Mouse (Mus musculus): ENCODE data around the gene Idh2. TPM values are rescaled to one million over a fixed set of nuclear protein-coding genes. Genes with fewer than 3 reads are reported as not detected.
"Not testable (repeated sequence)": the region's sequence is repeated elsewhere in the genome, so short reads cannot be mapped to it uniquely, and the experiment has no call there.

Idh2 gene
- 11.7 and 45.8 TPM in 2 replicates for total RNA-seq (2015; ENCODE audit: low replicate concordance)
- 14.7 and 16.7 TPM in 2 replicates for total RNA-seq (2017; ENCODE audit: low replicate concordance)

DNA sequence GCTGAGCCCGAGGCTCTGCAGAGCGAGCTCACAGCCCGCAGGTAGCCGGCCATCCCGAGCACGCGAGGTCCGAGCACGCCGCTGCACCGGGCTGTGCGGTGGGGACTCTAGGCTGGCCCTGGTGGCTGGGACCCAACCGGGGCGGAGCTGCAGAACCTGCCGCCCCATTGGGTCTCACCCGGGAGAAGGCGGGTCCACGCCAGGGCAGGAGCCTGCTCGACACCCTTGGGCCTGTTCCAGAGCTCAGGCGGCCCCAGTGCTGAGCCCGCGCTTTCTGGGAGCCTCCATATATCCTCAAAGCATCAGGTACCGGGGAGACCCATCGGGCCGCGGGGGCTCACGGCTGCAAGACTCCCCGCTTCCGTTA lies at the start of gene Idh2:
Idh2 (minus strand) TSS at position 169 of the 367 bp plus-strand sequence.
- ATAC-seq (replicated peaks; ENCODE audit: low FRiP score, poor library complexity, severe bottlenecking) = peak; percentile 99

DNA sequence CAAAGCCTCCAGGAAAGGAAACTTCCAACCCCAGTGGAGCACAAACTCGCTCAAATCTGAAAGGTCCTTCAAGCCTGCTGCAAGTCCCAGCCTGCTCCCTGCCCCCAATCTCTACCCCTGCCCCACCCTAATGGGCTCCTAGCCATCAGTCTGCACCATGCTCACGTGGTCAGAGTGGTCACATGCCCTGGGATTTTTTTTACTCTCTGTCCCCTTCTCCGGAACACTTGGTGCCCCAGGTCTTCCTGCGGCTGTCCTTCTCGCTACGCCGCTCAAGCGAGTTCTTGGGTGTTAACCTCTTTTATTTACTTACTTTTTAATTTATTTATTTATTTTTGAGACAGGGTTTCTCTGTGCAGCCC lies 45.7 kb upstream of the Idh2 start:
- no peak for ATAC-seq (replicated peaks; ENCODE audit: low FRiP score, poor library complexity, severe bottlenecking)

DNA sequence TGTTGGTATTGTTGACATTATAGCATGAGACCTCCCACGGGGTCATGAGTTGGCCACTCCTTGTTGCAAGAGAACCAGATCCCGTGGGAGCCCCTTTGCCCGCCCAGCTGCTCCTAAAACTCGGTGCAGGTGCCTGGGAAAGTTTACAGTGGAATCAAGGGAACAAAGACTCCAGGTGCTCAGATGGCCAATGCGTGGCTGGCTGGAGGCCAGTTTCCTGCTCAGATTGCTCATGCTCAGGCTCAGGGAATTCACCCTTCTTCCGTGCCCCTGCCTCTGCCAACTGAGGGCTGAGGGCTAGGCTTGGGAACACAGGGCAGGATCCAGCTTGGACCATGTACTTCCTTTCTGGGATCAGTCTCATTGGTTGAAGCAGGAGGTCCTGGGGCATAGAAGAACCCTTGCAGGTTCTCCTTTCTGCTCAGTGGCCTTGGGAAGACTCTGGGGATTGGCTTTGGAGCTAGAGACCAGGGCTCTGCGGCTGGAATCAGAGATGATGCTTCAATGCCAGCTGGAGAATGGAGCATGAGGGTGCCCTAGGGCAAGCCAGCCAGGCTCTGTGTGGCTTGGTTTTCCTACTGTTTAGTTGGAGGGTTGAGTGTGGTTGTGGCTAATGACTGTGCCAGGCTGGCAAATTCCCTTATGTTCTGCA lies 45.2 kb upstream of the Idh2 start:
- ATAC-seq (replicated peaks; ENCODE audit: low FRiP score, poor library complexity, severe bottlenecking) = no peak

DNA sequence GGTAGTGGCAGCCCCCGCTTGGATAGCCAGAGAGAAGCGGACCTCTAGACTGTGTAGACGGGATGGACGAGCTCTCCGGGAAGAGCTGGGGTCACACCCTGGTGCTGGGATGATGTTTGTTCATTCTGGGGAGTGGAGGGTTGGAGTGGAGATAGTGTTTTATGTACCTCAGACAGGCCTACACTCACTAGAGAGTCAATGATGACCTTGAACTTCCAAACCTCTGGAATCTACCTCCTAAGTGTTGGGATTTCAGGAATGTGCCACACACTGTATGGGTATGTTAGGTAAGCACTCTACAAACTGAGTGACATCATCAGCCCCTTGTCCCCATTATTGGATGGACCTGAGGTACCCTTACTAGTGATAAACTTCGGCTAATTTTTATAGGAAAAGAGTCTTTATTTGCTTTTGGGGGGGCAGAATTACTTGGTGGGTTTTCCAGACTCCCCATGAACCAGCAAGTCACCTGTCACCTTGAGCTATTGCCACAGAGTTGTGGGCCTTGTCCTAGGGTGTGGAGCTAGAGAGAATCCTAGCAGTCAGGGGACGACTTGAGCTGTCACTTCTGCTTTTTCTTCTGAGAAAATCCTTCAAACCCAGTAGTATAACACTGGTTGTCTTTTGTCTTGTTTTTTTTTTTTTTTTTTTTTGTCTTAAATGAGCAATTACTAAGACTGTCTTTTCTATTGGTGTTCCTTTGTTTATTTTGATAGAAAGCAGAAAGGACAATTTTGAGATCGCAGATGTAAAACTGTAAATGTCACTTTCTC lies 43.5 kb upstream of the Idh2 start:
- no peak for ATAC-seq (replicated peaks; ENCODE audit: low FRiP score, poor library complexity, severe bottlenecking)

DNA sequence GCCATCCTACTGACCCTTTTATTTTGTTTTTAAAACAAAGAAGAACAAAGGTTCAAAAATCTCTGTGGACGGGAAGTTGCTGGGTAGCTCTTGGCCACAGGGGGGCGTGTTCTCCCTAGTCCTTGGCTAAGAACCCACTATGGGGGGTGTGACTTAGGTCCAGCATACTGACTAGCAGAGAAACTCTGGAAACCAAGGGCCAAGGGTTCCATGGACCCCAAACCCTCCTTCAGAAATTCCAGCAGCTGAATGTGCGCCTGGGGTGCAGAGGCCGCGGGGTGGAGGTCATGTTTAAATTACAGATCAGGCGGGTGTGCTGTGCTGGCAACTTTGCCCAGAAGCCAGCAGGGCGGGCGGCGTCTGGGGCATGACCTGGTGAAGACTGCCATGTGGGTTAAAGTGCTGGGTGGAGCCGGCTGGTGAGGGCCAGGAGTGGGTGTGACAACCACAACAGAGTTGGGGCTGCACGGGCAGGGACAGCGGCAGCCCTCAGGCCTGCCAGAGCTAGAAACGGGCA lies 41.6 kb upstream of the Idh2 start:
- ATAC-seq (replicated peaks; ENCODE audit: low FRiP score, poor library complexity, severe bottlenecking) = peak; percentile 99

DNA sequence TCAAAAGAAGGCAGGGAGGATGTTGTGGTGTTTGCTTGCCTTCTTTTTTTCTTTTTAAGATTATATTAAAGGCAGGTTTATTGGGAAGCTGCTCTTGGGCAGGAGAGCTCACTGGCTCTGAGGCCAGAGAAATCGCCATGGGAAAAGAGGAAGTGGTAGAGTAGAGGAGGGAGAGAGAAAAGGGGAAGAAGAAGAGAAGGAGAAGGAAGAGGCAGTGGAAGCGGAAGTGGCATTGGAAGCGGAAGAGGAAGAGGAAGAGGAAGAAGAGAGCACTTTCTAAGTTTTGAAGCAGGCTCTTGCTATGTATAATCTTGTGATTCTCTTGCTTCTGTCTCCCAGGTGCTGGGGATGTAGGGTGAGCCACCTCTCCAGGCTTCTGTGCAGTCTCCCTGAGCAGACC lies 39.5 kb upstream of the Idh2 start:
- no peak for ATAC-seq (replicated peaks; ENCODE audit: low FRiP score, poor library complexity, severe bottlenecking)

DNA sequence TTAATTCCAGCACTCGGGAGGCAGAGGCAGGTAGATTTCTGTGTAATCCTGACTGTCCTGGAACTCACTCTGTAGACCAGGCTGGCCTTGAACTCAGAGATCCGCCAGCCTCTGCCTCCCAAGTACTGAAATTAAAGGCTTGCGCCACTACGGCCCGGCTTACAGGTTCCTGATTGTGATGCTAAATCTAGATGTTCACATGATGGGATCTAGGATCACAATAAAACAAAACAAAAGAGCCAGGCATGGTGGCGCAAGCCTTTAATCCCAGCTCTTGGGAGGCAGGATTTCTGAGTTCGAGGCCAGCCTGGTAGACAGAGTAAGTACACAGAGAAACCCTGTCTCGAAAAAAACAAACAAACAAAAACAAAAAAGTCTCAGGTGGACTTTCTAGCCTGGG lies 37.6 kb upstream of the Idh2 start:
- no peak for ATAC-seq (replicated peaks; ENCODE audit: low FRiP score, poor library complexity, severe bottlenecking)

DNA sequence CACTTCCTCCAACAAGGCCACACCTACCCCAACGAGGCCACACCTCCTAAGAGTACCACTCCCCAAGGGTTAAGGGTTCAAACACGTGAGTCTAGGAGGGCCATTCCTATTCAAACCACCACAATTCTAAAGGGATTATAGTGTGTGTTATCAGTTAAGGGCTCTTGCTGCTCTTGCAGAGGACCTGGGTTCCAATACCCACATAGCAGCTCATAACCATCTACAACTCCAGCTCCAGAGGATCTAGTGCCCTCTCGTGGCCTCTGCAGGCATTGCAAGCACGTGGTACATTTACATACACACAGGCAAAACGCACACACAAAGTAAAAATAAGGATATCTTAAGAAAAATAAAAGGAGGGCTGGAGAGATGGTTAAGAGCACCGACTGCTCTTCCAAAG lies 37.0 kb upstream of the Idh2 start:
- ATAC-seq (replicated peaks; ENCODE audit: low FRiP score, poor library complexity, severe bottlenecking) = no peak

DNA sequence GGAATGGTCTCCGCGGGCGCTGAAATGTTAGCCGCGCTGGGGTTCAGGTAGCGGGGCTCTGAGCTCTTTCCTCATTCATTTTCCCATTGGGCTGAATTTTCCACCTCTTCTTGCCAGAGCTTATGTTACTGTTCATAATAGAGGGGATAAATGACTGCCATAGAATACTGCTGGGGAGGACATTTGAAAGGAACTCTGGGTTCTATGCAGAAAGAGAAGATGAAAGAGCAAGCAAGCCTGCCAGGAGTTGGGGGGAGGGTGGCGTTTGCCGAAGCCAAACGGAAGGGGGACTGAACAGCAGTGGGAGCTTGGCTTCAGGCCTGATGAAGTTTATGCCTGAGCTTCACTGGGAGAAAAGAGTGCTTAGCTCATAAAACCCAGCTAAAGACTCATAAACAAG lies 34.2 kb upstream of the Idh2 start:
- ATAC-seq (replicated peaks; ENCODE audit: low FRiP score, poor library complexity, severe bottlenecking) = no peak

DNA sequence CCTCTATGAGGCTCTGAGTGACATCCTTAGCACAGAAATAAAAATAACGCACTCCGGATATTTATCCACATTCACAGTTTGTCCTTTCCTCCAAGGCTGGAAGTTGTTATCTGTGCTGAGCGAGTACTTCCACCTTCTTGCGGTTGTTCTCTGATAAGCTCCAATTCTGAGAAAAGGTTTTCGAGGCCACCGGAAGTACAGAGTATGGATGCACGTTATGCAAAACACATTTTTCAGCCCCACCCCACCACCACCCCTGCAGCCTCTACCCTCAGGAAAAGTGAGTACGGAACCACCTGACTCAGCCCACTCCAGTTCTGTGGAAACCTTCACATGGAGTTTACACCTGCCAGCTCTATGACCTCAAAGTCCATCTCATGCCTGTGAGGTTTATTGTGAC lies 30.9 kb upstream of the Idh2 start:
- ATAC-seq (replicated peaks; ENCODE audit: low FRiP score, poor library complexity, severe bottlenecking) = peak; percentile 88

DNA sequence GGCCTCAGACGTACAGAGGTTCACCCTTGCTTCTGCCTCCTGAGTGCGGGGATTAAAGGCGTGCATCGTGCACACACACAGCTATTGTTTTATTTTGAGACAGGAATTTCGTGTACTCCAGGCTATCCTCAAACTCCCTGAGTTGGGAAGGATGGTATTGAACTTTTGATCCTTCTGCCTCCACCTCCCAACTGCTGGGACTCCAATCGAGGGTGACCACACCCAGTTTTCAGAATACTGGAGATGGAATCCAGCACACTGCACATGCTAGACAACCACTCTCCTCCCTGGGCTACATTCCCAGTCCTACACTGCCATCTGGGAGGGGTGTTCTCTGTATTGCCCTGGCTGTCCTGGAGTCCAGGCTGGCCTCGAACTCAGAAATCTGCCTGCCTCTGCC lies 29.5 kb upstream of the Idh2 start:
- 0 out of 2 replicates have a peak, but pooled peaks have one; percentile 20 for ATAC-seq (replicated peaks; ENCODE audit: low FRiP score, poor library complexity, severe bottlenecking)

DNA sequence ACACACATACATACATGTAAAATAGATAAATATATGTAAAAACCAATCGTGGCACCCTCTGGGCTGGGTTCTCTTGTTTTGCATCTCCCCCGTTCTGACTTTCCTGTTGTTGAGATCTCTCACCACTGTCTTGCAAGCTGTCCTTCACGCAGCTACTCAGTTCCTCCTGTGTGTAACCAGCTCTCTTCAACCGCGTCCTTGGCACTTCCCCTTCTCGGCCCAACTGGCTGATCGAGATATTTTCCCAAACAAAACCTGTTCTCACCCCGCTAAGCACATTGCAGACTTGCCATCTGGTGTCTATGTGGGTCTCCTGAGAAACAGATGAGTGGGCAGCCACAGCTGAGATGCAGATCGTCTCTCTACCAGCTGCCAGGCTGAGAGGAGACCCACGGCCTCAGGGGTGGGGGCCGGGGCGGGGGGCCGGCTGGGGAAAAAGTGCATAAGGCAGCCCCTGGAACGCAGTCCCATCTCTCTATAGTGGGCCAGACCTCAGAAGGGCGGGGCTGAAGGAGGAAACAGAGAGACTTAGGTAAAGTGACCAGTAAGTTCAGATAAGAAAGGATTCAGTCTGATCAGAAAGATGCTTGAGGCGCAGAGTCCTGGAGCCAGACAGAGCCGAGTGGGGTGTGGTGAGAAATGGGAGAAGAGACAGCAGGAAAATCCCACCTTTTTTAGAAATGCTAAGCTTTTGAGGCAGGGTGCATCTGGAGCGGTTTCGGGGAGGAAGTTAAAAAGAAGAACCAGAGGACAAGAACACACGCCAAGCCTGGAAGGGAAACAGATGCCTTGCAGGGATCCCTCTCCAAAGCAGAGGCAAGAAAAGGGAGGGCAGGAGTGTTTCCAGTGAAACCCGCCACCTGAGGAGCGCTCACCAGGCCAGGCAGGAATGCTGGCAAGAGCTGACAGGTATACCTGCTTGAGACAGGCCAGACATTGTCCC lies 28.4 kb upstream of the Idh2 start:
- no peak for ATAC-seq (replicated peaks; ENCODE audit: low FRiP score, poor library complexity, severe bottlenecking)

DNA sequence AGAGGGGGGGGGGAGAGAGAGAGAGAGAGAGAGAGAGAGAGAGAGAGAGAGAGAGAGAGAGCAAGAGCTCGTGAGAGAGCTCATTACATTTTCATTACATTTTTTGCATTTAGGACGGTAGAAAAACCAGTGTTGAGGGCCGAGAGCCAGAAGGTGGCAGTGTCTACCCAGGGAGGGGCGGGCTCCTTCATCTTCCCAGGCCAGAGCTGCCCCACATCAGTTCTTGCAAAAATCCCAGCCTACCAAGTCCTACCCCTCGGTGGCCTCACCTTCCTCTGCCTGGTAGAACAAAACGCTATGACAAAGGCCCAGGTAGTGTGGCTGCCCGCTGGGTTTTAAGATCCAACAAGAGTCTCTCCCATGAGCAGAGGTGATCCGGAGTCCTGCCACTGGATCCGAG lies 25.6 kb upstream of the Idh2 start:
- ATAC-seq (replicated peaks; ENCODE audit: low FRiP score, poor library complexity, severe bottlenecking) = peak; percentile 75

DNA sequence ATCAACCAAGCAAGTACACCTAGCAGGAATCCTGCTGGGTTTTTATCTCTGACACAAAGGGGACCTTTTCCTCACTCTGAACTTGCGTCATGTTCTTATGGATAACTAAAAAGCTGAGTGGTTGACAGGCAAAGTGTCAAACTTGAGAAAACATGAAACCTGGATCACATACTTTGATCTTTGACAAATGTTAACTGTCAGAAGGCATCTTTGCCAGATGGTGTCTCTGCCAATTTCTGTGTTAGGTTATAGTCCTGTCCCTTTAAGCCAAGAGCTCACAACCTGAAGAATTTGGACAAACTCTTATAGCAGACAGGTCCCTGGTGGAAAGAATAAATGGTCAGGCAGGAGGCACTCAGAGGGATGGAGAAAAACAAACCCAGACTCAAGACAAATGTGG lies 23.2 kb upstream of the Idh2 start:
- no peak for ATAC-seq (replicated peaks; ENCODE audit: low FRiP score, poor library complexity, severe bottlenecking)

DNA sequence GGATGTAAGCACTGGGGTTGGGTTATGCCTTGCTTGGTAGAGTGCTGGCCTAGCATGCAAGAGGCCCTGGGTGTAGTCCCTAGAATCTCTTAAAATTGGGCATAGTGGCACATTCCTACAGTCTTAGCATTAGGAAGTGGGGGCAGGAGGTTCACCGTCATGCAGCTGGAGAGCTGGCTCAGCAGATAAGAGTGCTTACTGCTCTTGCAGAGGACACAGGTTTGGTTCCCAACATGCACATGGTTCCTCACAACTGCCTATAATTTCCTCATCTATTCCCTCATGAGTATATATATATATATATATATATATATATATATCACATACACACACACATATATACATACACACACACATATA lies 20.0 kb upstream of the Idh2 start:
- no peak for ATAC-seq (replicated peaks; ENCODE audit: low FRiP score, poor library complexity, severe bottlenecking)

DNA sequence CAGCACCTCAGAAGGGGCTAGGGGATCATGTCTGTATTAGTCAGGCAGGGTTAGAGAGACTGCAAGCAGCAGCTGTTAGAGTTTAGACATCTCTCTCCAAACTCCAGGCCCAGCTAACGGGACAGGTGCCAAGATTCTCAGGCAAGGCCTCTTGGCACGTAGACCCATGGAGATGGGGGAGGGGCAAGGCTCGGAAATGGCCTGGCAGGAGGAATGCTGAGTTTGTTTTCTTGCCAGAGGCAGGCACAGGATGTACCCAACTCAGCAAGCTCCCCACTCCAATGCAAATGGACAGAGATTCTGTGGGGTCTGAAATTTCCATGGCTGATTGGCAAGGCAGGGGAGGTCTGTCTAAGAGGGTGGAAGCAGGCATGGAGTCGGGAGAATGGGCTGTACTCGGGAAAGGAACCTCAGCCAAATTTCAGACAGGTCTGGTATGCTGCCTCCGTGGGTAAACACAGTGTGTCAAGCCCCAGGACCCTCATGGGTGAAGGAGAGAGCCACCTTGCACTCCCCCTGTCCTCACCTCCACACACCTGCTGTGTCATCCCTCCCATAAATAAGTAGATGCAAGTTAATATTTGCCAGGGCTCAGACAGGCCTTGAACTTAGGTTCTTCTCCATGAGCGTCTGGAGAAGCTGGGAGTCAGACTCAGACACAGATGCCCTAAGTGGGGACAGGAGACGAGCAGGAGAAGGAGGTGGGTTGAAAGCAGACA lies 19.4 kb upstream of the Idh2 start:
- ATAC-seq (replicated peaks; ENCODE audit: low FRiP score, poor library complexity, severe bottlenecking) = no peak

DNA sequence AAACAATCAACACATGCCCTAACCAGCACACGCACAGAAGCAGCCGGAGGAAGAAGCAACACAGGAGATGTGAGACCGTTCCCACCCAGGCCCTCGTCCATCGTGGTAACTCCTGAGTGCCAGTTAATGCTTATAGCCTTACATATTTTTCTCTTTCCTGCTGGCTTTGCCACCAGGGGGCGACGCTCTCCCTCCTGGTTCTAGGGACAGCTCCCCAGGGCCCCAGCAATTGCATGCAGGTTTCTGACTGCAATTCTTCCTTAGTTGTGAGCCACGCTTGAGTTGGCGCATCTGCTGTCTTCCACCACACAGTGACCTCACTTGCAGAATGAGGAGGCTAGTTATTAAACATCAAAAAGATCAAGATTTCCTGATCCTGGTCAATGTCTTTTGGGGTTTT lies 17.3 kb upstream of the Idh2 start:
- peak; percentile 79 for ATAC-seq (replicated peaks; ENCODE audit: low FRiP score, poor library complexity, severe bottlenecking)

DNA sequence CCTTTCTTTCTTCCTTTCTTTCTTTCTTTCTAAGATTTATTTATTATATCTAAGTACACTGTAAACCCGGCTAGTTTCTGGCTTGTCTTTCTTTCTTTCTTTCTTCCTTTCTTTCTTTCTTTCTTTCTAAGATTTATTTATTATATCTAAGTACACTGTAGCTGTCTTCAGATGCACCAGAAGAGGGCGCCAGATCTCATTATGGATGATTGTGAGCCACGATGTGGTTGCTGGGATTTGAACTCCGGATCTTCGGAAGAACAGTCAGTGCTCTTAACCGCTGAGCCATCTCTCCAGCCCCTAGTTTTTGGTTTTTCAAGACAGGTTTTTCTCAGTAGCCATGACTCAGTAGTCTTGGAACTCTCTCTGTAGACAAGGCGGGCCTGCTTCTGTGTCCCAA lies 16.1 kb upstream of the Idh2 start:
- not testable (repeated sequence) for ATAC-seq (replicated peaks; ENCODE audit: low FRiP score, poor library complexity, severe bottlenecking)

DNA sequence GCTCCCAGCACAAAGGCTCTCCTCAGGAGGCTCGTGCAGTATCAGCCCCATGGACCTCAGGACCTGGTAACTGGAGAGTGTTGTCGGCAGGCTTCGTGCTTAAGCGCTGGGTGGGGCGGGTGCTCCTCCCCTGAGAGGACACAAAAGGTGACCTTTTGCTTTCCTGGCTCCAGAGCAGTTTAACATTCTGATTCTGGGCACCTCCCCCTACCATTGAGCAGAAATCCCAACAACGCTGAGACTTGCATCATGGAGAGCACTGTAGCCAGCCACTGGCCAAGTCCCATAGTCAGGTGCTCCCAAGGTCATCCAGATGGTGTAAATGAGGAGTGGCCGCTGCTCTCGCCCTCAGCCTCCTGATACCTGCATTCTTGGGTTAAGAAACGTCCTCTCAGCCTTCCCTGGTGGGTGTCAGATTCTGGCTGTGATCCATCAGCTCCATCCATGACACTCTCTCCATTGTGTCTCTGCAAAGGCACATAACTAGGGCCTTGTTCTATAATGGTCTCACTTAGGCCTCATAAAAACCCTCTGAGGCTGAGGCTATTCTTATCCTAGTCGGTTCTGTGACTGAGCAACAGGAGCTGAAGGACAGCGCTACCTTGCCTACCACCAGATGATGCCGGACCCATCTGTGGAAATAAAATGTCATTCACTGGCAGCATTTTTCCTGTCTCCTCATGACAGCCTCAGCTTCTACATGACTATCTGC lies 15.3 kb upstream of the Idh2 start:
- no peak for ATAC-seq (replicated peaks; ENCODE audit: low FRiP score, poor library complexity, severe bottlenecking)

All from erythroid progenitor cell, adult 5-6 weeks (primary cell).